Mouse (Mus musculus) kidney, postnatal 0 days (tissue): ENCODE data around the gene Foxn2. TPM values are rescaled to one million over a fixed set of nuclear protein-coding genes. Genes with fewer than 3 reads are reported as not detected.
"Not testable (repeated sequence)": the region's sequence is repeated elsewhere in the genome, so short reads cannot be mapped to it uniquely, and the experiment has no call there.

Source experiments
- ATAC-seq: fragments of 200-750 bp; cut with Nextera tagmentation; replicated peaks from 2 replicates; pipeline ENCODE4 v1.8.0; 2017; ENCODE audit warnings: low read depth, moderate number of reproducible peaks, moderate TSS enrichment, moderate library complexity; ENCODE audit not compliant: low FRiP score
- DNase-seq: peaks from one replicate; pipeline ENCODE4 v3.0.0-alpha.2; 2016; ENCODE audit warnings: low spot score
- H3K27ac ChIP-seq: fragments of 300-500 bp; sonication (generic); 2 replicates; pipeline ENCODE4 v1.5.1; 2014; ENCODE audit warnings: mild to moderate bottlenecking
- H3K27me3 ChIP-seq: fragments of 300-500 bp; sonication (generic); 2 replicates; pipeline ENCODE4 v1.6.1; 2014; ENCODE audit warnings: low read length, mixed read lengths; ENCODE audit not compliant: insufficient read depth
- H3K36me3 ChIP-seq: fragments of 300-500 bp; sonication (generic); 2 replicates; pipeline ENCODE4 v1.6.1; 2014; ENCODE audit warnings: low read length, mixed read lengths; ENCODE audit not compliant: insufficient read depth
- H3K4me1 ChIP-seq: fragments of 300-500 bp; sonication (generic); replicated peaks from 2 replicates; pipeline ENCODE4 v1.6.1; 2014; ENCODE audit warnings: antibody characterized with exemption, low read length, mixed read lengths; ENCODE audit not compliant: insufficient read depth
- H3K4me2 ChIP-seq: fragments of 300-500 bp; sonication (generic); 2 replicates; pipeline ENCODE4 v1.6.1; 2014; ENCODE audit warnings: mild to moderate bottlenecking, low read length, moderate library complexity, mixed read lengths
- H3K4me3 ChIP-seq: fragments of 300-500 bp; sonication (generic); replicated peaks from 2 replicates; pipeline ENCODE4 v1.5.1; 2014; ENCODE audit warnings: low read depth, low read length
- H3K9ac ChIP-seq: fragments of 300-500 bp; sonication (generic); 2 replicates; pipeline ENCODE4 v1.6.1; 2014; ENCODE audit warnings: low read depth, low read length
- H3K9me3 ChIP-seq: fragments of 300-500 bp; sonication (generic); replicated peaks from 2 replicates; pipeline ENCODE4 v1.6.1; 2016; ENCODE audit warnings: low read length, inconsistent platforms, mixed read lengths
- CTCF ChIP-seq: IDR thresholded peaks from 2 replicates; pipeline ENCODE4 v1.5.1; 2016; ENCODE audit warnings: antibody characterized with exemption, low read depth, mild to moderate bottlenecking, moderate library complexity
- whole genome bisulfite sequencing: fragments of 180-500 bp; shearing (Covaris S2); extraction: QIAGEN DNeasy Blood & Tissue Kit; methylation state at CpG from one replicate; pipeline ENCODE4 v1.1.7; 2014; 5-methylcytosine and 5-hydroxymethylcytosine counted together
- polyA plus RNA-seq: library from polyadenylated mRNA; unstranded; fragments of >200 nt; fragmentation: Nextera tagmentation; extraction: Ambion mirVana; gene quantifications from 2 replicates; pipeline ENCODE4 v1.2.1, GENCODE M21; 2015

Gene Foxn2
- polyA plus RNA-seq, 1 experiment from 2014 or later: 9.9 TPM

GRCm38 (mm10) chr17:88430719-88431118, 9.8 kb upstream of the Foxn2 start:
- Histone ChIP-seq H3K27me3 (no peaks in the 10 kb centered on the region), H3K27ac (no peak overlapping the region), H3K4me2 (no peak overlapping the region), H3K9ac (no peak overlapping the region), H3K9me3 (no peaks in the 10 kb centered on the region), H3K4me3 (no peak overlapping the region), H3K36me3 (no peaks in the 10 kb centered on the region), H3K4me1 (no peaks in the 10 kb centered on the region)
- TF ChIP-seq CTCF: no peak
- DNase-seq (no peak), ATAC-seq (no peak)
- 80% methylated on average over 2 of the region's 2 CpGs for WGBS

- WGBS: 86% methylated on average over 12 of the region's 12 CpGs
- no peaks in the 10 kb centered on the region for H3K9me3 ChIP-seq
- H3K27me3 ChIP-seq: no peaks in the 10 kb centered on the region
- no peak overlapping the region for H3K4me2 ChIP-seq
- no peak overlapping the region for H3K9ac ChIP-seq
- H3K4me1 ChIP-seq: no peaks in the 10 kb centered on the region
- H3K36me3 ChIP-seq: no peaks in the 10 kb centered on the region
- ATAC-seq (no peak), DNase-seq (no peak)
- no peak for TF ChIP-seq CTCF
- no peak overlapping the region for H3K4me3 ChIP-seq
- H3K27ac ChIP-seq: no peak overlapping the region
These were observed 9.0 kb upstream of the Foxn2 start for GRCm38 (mm10) chr17:88431486-88431885.

DNA sequence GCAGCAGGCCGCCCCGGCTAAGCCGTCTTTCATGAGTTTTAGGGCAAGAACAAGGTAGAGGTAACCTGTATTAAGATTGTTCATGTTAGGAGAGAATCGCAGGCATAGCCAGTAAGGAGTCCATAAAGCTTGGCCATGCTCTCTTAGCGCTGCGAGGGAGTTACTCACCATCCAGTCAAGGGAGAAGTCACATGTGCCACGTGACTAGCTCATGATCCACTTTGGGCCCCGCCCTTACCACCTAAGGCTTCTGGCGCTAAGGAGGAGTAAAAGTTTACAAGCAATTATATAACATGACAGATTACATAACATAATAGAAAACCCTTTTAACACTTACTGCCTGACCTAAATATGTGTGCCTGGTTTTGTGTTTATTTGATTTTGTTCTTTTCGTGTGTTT, 8.5 kb upstream of the Foxn2 start:
- no peak for DNase-seq
- no peak overlapping the region for H3K4me2 ChIP-seq
- no peaks in the 10 kb centered on the region for H3K36me3 ChIP-seq
- no peaks in the 10 kb centered on the region for H3K4me1 ChIP-seq
- no peaks in the 10 kb centered on the region for H3K27me3 ChIP-seq
- H3K4me3 ChIP-seq: no peak overlapping the region
- TF ChIP-seq CTCF: no peak
- H3K9me3 ChIP-seq: no peaks in the 10 kb centered on the region
- WGBS: 84% methylated on average over 10 of the region's 10 CpGs
- H3K27ac ChIP-seq: no peak overlapping the region
- no peak for ATAC-seq
- H3K9ac ChIP-seq: no peak overlapping the region

GRCm38 (mm10) chr17:88435322-88435721, 5.2 kb upstream of the Foxn2 start:
- no peaks in the 10 kb centered on the region for H3K27me3 ChIP-seq
- no peaks in the 10 kb centered on the region for H3K9me3 ChIP-seq
- H3K4me1 ChIP-seq: no peaks in the 10 kb centered on the region
- H3K36me3 ChIP-seq: no peaks in the 10 kb centered on the region
- H3K9ac ChIP-seq: no peak overlapping the region
- H3K4me3 ChIP-seq: no peak overlapping the region
- TF ChIP-seq CTCF: no peak
- no peak for DNase-seq
- H3K4me2 ChIP-seq: no peak overlapping the region
- no peak overlapping the region for H3K27ac ChIP-seq
- no peak for ATAC-seq
- 41% methylated on average over 10 of the region's 10 CpGs for WGBS

DNA sequence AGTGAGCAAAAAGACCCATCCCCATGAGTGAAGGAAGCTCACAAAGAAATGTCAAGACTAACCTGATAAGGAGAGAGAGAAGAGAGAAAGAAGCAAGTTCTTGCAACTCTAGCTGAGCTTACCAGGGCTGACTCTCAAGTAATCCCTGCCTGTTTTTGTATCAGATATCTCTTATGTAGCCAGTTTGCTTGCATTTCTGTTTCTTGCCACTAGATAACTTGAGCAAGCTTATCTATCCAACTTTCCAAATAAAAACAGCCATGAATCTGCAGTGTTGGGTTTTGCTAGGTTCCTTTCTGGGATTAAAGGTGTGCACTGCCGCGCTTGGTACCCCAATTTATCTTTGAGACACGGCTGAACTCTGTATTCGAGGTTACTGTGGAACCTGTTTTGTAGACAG, 4.2 kb upstream of the Foxn2 start:
- Histone ChIP-seq H3K4me2 (no peak overlapping the region), H3K27ac (no peak overlapping the region), H3K36me3 (no peaks in the 10 kb centered on the region), H3K4me1 (no peaks in the 10 kb centered on the region), H3K9ac (no peak overlapping the region), H3K9me3 (no peaks in the 10 kb centered on the region), H3K4me3 (no peak overlapping the region), H3K27me3 (no peaks in the 10 kb centered on the region)
- TF ChIP-seq CTCF: no peak
- no peak for DNase-seq
- ATAC-seq: no peak
- WGBS: 94% methylated on average over 4 of the region's 4 CpGs

DNA sequence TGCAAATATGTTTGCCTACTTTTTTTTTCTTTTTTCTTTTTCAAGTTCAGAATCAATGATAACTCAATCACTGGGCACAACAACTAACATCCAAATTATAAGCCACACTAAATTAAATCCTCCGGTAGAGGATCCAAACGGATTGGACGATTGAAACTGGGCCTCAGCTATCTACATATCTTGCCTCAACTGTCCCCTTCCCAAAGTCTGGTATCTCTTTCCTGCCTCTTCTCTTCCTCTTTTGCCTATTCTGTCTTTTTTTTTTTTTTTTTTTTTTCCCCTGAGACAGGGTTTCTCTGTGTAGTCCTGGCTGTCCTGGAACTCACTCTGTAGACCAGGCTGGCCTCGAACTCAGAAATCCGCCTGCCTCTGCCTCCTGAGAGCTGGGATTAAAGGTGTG, 3.8 kb upstream of the Foxn2 start:
- H3K27me3 ChIP-seq, H3K4me1 ChIP-seq, H3K9ac ChIP-seq, ATAC-seq, H3K36me3 ChIP-seq, H3K4me3 ChIP-seq, DNase-seq, H3K4me2 ChIP-seq, H3K27ac ChIP-seq, H3K9me3 ChIP-seq: not testable (repeated sequence)
- WGBS: 95% methylated on average over 5 of the region's 5 CpGs

GRCm38 (mm10) chr17:88437391-88437790, 3.1 kb upstream of the Foxn2 start:
- H3K4me3 ChIP-seq: no peak overlapping the region
- no peak overlapping the region for H3K27ac ChIP-seq
- H3K36me3 ChIP-seq: no peaks in the 10 kb centered on the region
- no peak for ATAC-seq
- TF ChIP-seq CTCF: no peak
- H3K4me1 ChIP-seq: no peaks in the 10 kb centered on the region
- no peak overlapping the region for H3K9ac ChIP-seq
- H3K27me3 ChIP-seq: no peaks in the 10 kb centered on the region
- H3K4me2 ChIP-seq: no peak overlapping the region
- no peaks in the 10 kb centered on the region for H3K9me3 ChIP-seq
- no peak for DNase-seq
- 100% methylated on average over 1 of the region's 1 CpGs for WGBS
